Mouse (Mus musculus): ENCODE data around the gene Ccnyl1.
A peak's percentile ranks its signal among the peaks of the same experiment; 100 is the strongest.

Ccnyl1 gene

GRCm38 (mm10) chr1:64737502-64738179 lies 47.4 kb downstream of the Ccnyl1 start, which contains the start of gene Fzd5:
TSS of gene Fzd5 (minus strand) at chr1:64737751.
- peak; percentile 92 to 93 for DNase-seq (ENCODE audit: low spot score in 2 of 2)

- DNase-seq (ENCODE audit: low spot score in 2 of 2) = no peak
Observed at GRCm38 (mm10) chr1:64738180-64738555, 47.9 kb downstream of the Ccnyl1 start.

- DNase-seq (ENCODE audit: low spot score in 2 of 2) = peak; percentile 12 to 23
Observed at GRCm38 (mm10) chr1:64738661-64739082, 48.4 kb downstream of the Ccnyl1 start.

DNA sequence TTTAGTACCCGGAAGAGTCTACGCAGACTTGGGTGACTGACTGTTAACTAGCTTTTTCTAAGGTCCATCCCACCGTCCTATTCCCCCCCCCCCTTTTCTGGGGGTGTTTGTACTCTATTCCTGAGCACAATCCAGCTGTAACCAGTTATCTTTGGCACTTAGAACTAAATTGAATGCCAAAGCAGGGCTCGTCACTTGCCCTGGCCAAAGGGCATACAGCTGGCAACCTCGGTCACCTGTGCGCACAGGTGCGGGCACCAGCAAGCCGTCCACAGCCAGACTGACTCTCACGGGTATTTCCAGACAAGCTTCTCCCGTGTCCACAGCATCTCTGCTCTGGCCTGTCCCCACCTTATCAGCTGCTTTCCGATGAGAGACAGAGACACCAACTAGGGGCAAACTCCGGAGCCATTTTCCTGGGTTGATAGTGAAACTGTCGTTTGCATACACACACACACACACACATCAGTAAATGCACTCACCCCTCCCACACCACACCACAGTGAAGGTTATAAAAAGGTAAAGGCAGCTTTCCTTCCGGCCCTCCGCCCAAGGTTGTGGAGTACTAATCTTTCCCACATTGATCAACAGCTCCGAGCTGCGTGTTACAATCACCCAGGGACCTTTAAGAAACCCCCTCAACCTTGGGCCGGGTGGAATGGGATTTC lies 52.6 kb downstream of the Ccnyl1 start:
- no peak for DNase-seq (ENCODE audit: low spot score in 2 of 2)

DNA sequence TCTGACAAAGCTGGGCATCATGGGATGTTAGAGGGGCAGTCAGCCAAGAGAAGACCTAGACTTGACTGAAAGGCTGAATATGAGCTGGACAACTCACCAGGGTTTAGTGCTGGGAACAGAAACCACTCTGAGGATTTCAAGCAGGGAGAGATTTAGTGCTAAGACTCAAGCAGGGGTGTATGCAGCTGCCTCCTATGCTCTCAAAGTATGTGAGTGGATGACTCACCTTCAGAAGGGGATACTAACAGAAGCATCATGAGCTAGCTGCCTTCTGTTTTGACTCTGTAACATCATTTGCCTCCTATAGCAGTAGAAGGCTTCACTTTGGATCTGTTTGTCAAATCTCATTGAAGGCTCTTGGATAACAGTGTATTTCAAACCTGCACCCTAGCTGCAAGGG lies 54.4 kb downstream of the Ccnyl1 start:
- DNase-seq (ENCODE audit: low spot score in 2 of 2) = no peak

GRCm38 (mm10) chr1:64753109-64753508 lies 62.9 kb downstream of the Ccnyl1 start:
- DNase-seq (ENCODE audit: low spot score in 2 of 2) = no peak

DNA sequence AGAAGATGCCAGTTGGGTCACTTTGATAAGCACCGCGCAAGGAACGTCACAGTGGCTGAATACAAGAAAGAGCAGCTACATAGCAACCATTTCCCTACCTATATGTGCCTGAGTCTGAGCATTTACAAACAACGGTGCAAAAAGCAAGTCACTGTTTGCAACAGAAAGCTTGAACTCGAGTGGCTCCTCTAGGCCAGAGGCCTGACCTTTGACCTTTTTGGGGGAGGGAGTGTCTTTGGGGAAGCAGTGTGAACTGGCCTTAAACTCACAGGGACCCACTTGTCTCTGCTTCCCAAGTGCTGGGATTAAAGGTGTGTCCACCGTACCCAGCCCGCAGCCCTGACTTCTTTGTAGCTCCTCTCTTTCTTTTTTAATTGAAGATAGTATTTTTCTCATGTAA lies 63.4 kb downstream of the Ccnyl1 start:
- no peak for DNase-seq (ENCODE audit: low spot score in 2 of 2)

DNA sequence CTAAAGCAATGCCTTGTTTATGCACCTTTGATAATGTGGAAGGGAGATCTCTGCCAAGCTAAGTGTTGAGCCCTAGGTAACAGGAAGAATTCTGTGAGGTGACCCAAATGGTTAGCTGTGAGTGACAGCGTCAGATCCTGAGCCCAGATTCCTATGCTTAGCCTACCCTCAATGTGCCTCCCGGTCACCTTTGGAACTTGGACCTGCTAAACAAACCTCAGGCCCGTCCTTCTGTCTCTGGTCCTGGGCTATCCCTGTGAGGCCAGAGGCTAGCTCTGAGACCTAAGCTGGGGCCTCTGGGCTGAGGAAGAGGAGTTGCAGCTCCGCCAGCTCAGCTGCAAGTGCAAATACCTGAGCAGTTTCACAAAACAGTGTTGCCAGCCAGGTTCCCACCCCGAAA lies 64.4 kb downstream of the Ccnyl1 start:
- no peak for DNase-seq (ENCODE audit: low spot score in 2 of 2)

DNA sequence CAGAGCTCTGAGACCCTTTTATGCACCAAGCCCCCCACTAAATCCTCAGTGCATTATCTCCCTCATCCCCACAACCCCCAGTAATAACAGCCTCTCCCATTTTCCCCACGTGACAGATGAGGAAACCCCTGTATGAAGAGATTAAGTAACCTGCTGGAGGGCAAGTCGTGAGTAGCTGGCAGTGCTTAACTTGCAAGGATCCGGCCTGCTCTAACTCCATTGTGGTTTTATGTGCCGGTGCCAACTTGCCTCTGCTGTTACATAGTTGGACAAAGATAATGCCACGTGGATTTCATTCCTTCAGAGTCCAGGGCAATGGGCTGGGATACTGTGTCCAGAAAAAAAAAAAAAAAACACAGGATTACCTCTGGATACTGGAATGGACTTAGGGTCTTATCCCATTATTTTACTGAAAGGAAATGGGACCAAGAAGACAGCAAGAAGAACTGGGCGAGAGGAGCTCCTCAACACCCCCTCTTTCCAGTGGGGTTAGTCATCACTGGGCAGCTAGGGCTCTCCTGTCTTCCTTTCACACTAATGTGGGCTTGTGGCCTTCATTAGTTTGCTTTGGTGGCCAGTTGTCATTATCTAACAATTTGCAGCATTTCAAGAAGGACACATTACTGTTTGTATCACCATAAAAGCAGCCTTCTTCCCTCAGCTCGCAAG lies 65.8 kb downstream of the Ccnyl1 start:
- no peak for DNase-seq (ENCODE audit: low spot score in 2 of 2)

- DNase-seq (ENCODE audit: low spot score in 2 of 2) = no peak
Observed at GRCm38 (mm10) chr1:64756640-64757030, 66.4 kb downstream of the Ccnyl1 start.

GRCm38 (mm10) chr1:64757254-64757653 lies 67.0 kb downstream of the Ccnyl1 start:
- DNase-seq (ENCODE audit: low spot score in 2 of 2) = no peak

- no peak for DNase-seq (ENCODE audit: low spot score in 2 of 2)
Observed at GRCm38 (mm10) chr1:64757766-64758165, 67.5 kb downstream of the Ccnyl1 start.

DNA sequence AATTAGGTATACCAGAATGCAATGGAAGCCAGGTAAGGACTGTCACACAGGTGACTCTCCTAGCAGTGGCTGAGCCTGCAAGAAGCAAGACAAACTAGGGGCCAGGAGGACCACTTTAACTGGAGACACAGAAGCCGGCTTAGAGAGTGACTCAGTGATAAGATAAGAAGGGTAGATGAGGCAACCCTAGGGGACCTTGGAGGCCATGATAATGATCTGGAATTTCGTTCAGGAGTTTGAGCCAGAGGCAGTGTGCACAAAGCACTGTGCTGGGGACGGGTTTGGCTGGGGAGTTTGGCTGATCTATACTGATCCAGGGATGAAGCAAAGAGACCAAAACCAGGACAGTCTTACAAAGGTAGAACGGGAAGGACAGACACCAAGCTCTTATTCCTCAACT lies 71.4 kb downstream of the Ccnyl1 start:
- DNase-seq (ENCODE audit: low spot score in 2 of 2) = no peak

DNA sequence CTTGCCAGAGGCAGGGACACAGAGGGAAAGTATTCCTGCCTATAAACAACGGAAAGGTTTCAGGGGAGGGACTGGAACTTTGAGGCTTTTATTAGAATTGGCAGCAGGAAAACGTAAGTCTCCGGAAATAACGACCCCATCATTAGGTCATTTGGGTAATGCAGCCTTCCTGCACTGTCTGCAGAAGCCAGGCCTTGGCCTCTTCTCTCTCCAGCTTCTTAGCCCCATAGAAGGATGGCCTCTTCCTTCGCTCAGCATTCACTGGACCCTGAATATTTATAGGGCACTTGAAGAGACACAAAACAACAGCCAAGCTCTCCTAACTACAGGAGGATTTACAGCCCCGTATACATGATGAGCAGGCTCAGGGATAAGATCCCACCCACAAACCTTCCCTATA lies 79.9 kb downstream of the Ccnyl1 start:
- DNase-seq (ENCODE audit: low spot score in 2 of 2) = no peak

- no peak for DNase-seq (ENCODE audit: low spot score in 2 of 2)
Observed at GRCm38 (mm10) chr1:64773305-64773704, 83.0 kb downstream of the Ccnyl1 start.

All from spleen, postnatal 36 days (tissue).